14 mouse cellular contexts compared by ENCODE assay signal in genomic region chr11:57831861-57832260, GRCm38 (mm10). TPM values are rescaled to one million over a fixed set of nuclear protein-coding genes. Genes with fewer than 3 reads are reported as not detected.
DNase-seq lines count a peak whose midpoint lies in the region; ATAC-seq and TF ChIP-seq lines count a peak whose summit lies in the region.
"Had no signal": no experiment of that assay in that cellular context is flagged by ENCODE, and none has a peak within 500 bp of the region (broad histone marks: within the 10 kb centered on the region; RNA-seq: fewer than 3 reads in every experiment).

No protein-coding gene starts in this region.

- peaks cover 96% of the 10 kb centered on the region for H3K27me3 ChIP-seq in forebrain, embryonic 11.5 days (ENCODE audit: control insufficient read depth, insufficient read depth, low read length)
- peaks cover 78% of the 10 kb centered on the region for H3K27me3 ChIP-seq in forebrain, embryonic 16.5 days (replicated peaks; ENCODE audit: control insufficient read depth, insufficient read depth, low read length)
- peaks cover 98% of the 10 kb centered on the region for H3K27me3 ChIP-seq in liver, embryonic 11.5 days (replicated peaks; ENCODE audit: control insufficient read depth, insufficient read depth, low read length)
- H3K27me3 ChIP-seq in liver, postnatal 0 days (ENCODE audit: insufficient read depth, low read length): peaks cover 98% of the 10 kb centered on the region
- peaks cover 74% of the 10 kb centered on the region for H3K27me3 ChIP-seq in intestine, embryonic 15.5 days (replicated peaks)

- no peak for TF ChIP-seq EP300 in liver, postnatal 0 days (IDR thresholded peaks at IDR 0.05; ENCODE audit: low read depth)

- no peak overlapping the region for H3K9ac ChIP-seq in forebrain, embryonic 11.5 days (ENCODE audit: low read length)
- no peak overlapping the region for H3K9ac ChIP-seq in forebrain, embryonic 16.5 days (replicated peaks; ENCODE audit: low read depth, low read length)
- no peak overlapping the region for H3K9ac ChIP-seq in liver, embryonic 11.5 days (ENCODE audit: low read depth, low read length)
- H3K9ac ChIP-seq in liver, postnatal 0 days (replicated peaks): no peak overlapping the region
- H3K9ac ChIP-seq in intestine, embryonic 15.5 days: peak overlapping the region; percentile 50
- H3K9ac ChIP-seq: forebrain, postnatal 0 days; lung, embryonic 14.5 days had no signal

- no peaks in the 10 kb centered on the region for H3K36me3 ChIP-seq in forebrain, embryonic 11.5 days (ENCODE audit: control insufficient read depth, insufficient read depth, low read length)
- no peaks in the 10 kb centered on the region for H3K36me3 ChIP-seq in forebrain, embryonic 16.5 days (ENCODE audit: control insufficient read depth, insufficient read depth)
- no peaks in the 10 kb centered on the region for H3K36me3 ChIP-seq in liver, embryonic 11.5 days (ENCODE audit: control insufficient read depth, insufficient read depth, low read length)
- no peaks in the 10 kb centered on the region for H3K36me3 ChIP-seq in liver, postnatal 0 days (replicated peaks; ENCODE audit: insufficient read depth, low read length)
- no peaks in the 10 kb centered on the region for H3K36me3 ChIP-seq in intestine, embryonic 15.5 days

- no peak overlapping the region for H3K4me3 ChIP-seq in forebrain, embryonic 11.5 days (ENCODE audit: low read depth, low read length)
- no peak overlapping the region for H3K4me3 ChIP-seq in forebrain, embryonic 16.5 days (replicated peaks; ENCODE audit: low read length)
- H3K4me3 ChIP-seq in liver, embryonic 11.5 days (ENCODE audit: low read depth, low read length): 0 out of 2 replicates have a peak overlapping the region, but pooled peaks have one; percentile 11
- no peak overlapping the region for H3K4me3 ChIP-seq in liver, postnatal 0 days (ENCODE audit: low read depth, low read length)
- peak overlapping the region; percentile 44 for H3K4me3 ChIP-seq in intestine, embryonic 15.5 days (replicated peaks)
- H3K4me3 ChIP-seq: myocyte had no signal

- no peak overlapping the region for H3K27ac ChIP-seq in forebrain, embryonic 11.5 days (ENCODE audit: low read depth, low read length)
- no peak overlapping the region for H3K27ac ChIP-seq in forebrain, embryonic 16.5 days (ENCODE audit: low read length)
- no peak overlapping the region for H3K27ac ChIP-seq in liver, embryonic 11.5 days (ENCODE audit: low read depth, low read length)
- no peak overlapping the region for H3K27ac ChIP-seq in liver, postnatal 0 days (ENCODE audit: low read depth)
- H3K27ac ChIP-seq in intestine, embryonic 15.5 days: peak overlapping the region; percentile 76

- DNase-seq in forebrain, embryonic 11.5 days (ENCODE audit: low spot score): peak; percentile 58
- peak; percentile 51 for DNase-seq in liver, embryonic 11.5 days (ENCODE audit: low spot score)
- DNase-seq in liver, postnatal 0 days: no peak
- DNase-seq in yolk sac, embryonic 10.5 days (ENCODE audit: low spot score): peak; percentile 83
- no peak for DNase-seq in frontal cortex, postnatal 36 days (ENCODE audit: low spot score in 2 of 2)
- no peak for DNase-seq in cerebellum, adult 8-10 months
- DNase-seq: adrenal gland, adult 8-10 months; forebrain, postnatal 0 days; lung, embryonic 14.5 days had no signal

- 0% methylated on average over 16 of the region's 16 CpGs for WGBS in forebrain, embryonic 11.5 days
- 11% methylated on average over 15 of the region's 16 CpGs for WGBS in forebrain, embryonic 16.5 days
- 9% methylated on average over 16 of the region's 16 CpGs for WGBS in liver, embryonic 11.5 days
- WGBS in liver, postnatal 0 days (ENCODE audit: insufficient replicate concordance): 14% methylated on average over 16 of the region's 16 CpGs
- WGBS in intestine, embryonic 15.5 days: 26% methylated on average over 16 of the region's 16 CpGs

- no peak overlapping the region for H3K4me2 ChIP-seq in forebrain, embryonic 11.5 days (ENCODE audit: low read depth, low read length, severe bottlenecking)
- H3K4me2 ChIP-seq in forebrain, embryonic 16.5 days (ENCODE audit: low read length): no peak overlapping the region
- no peak overlapping the region for H3K4me2 ChIP-seq in liver, embryonic 11.5 days
- H3K4me2 ChIP-seq in liver, postnatal 0 days (ENCODE audit: low read depth, low read length): no peak overlapping the region
- peak overlapping the region; percentile 73 for H3K4me2 ChIP-seq in intestine, embryonic 15.5 days (replicated peaks)
- H3K4me2 ChIP-seq: lung, embryonic 14.5 days had no signal

- TF ChIP-seq CTCF in liver, postnatal 0 days (IDR thresholded peaks at IDR 0.05; ENCODE audit: low read depth): no peak

- no peak for ATAC-seq in forebrain, embryonic 11.5 days (replicated peaks; ENCODE audit: low FRiP score)
- no peak for ATAC-seq in forebrain, embryonic 16.5 days
- ATAC-seq in liver, embryonic 11.5 days (replicated peaks; ENCODE audit: low FRiP score): no peak
- ATAC-seq in liver, postnatal 0 days: no peak
- ATAC-seq in intestine, embryonic 15.5 days: peak; percentile 67
- ATAC-seq: forebrain, postnatal 0 days; inflammation-experienced regulatory T-cells, adult 6 months had no signal

- peaks cover 14% of the 10 kb centered on the region; the same call in 1 of the 2 replicates for H3K4me1 ChIP-seq in forebrain, embryonic 11.5 days (replicated peaks; ENCODE audit: control insufficient read depth, insufficient read depth, low read length)
- H3K4me1 ChIP-seq in forebrain, embryonic 16.5 days (replicated peaks; ENCODE audit: control insufficient read depth, insufficient read depth, low read length): peaks cover 18% of the 10 kb centered on the region
- peaks cover 5% of the 10 kb centered on the region for H3K4me1 ChIP-seq in liver, embryonic 11.5 days (replicated peaks; ENCODE audit: control insufficient read depth, insufficient read depth, low read length)
- peaks cover 7% of the 10 kb centered on the region for H3K4me1 ChIP-seq in liver, postnatal 0 days (ENCODE audit: insufficient read depth)
- H3K4me1 ChIP-seq in intestine, embryonic 15.5 days (replicated peaks): peaks cover 19% of the 10 kb centered on the region

- no peaks in the 10 kb centered on the region for H3K9me3 ChIP-seq in forebrain, embryonic 11.5 days (ENCODE audit: control insufficient read depth, low read length)
- H3K9me3 ChIP-seq in forebrain, embryonic 16.5 days (ENCODE audit: control insufficient read depth, low read length): no peaks in the 10 kb centered on the region
- H3K9me3 ChIP-seq in liver, embryonic 11.5 days (ENCODE audit: control insufficient read depth, low read length): no peaks in the 10 kb centered on the region
- no peaks in the 10 kb centered on the region for H3K9me3 ChIP-seq in liver, postnatal 0 days (ENCODE audit: low read length)
- H3K9me3 ChIP-seq in intestine, embryonic 15.5 days: no peaks in the 10 kb centered on the region

RNA-seq across cellular contexts. Expression of gene Hand1, which starts 0.8 kb away (rescaled TPM):
- not detected in 2 replicates for polyA plus RNA-seq in forebrain, embryonic 11.5 days (2014; fragmentation: Nextera tagmentation; extraction: Ambion mirVana)
- not detected in 2 replicates for polyA plus RNA-seq in forebrain, embryonic 16.5 days (2015; fragmentation: Nextera tagmentation; extraction: Ambion mirVana)
- polyA plus RNA-seq in liver, embryonic 11.5 days (2014; fragmentation: Nextera tagmentation; extraction: Ambion mirVana): 9.1 and 11.0 TPM in 2 replicates
- 0.07 TPM in 1 of 2 replicates, not detected in the other for polyA plus RNA-seq in liver, postnatal 0 days (2015; fragmentation: Nextera tagmentation; extraction: Ambion mirVana)
- polyA plus RNA-seq in intestine, embryonic 15.5 days (2015; fragmentation: Nextera tagmentation; extraction: Ambion mirVana): 25.9 and 27.5 TPM in 2 replicates
- polyA plus RNA-seq: forebrain, postnatal 0 days; gonadal fat pad, adult 2 months; inflammation-experienced regulatory T-cells, adult 6 months; lung, embryonic 14.5 days; myocyte had no signal

RNA-seq across cellular contexts. Expression of gene Sap30l, which starts 30.4 kb away (rescaled TPM):
- 14.1 and 15.8 TPM in 2 replicates for polyA plus RNA-seq in forebrain, embryonic 11.5 days (2014; fragmentation: Nextera tagmentation; extraction: Ambion mirVana)
- polyA plus RNA-seq in forebrain, embryonic 16.5 days (2015; fragmentation: Nextera tagmentation; extraction: Ambion mirVana): 5.8 and 7.9 TPM in 2 replicates
- 7.5 and 7.8 TPM in 2 replicates for polyA plus RNA-seq in liver, embryonic 11.5 days (2014; fragmentation: Nextera tagmentation; extraction: Ambion mirVana)
- 5.8 and 7.1 TPM in 2 replicates for polyA plus RNA-seq in liver, postnatal 0 days (2015; fragmentation: Nextera tagmentation; extraction: Ambion mirVana)
- 11.2 and 12.0 TPM in 2 replicates for polyA plus RNA-seq in intestine, embryonic 15.5 days (2015; fragmentation: Nextera tagmentation; extraction: Ambion mirVana)

Comparison
In these comparisons a context has a peak if more than half of its experiments do, and no peak if none do; other contexts are left out.
1. DNase-seq: peak in forebrain, embryonic 11.5 days (single experiment), liver, embryonic 11.5 days (single experiment) and yolk sac, embryonic 10.5 days (single experiment); none in liver, postnatal 0 days (single experiment), frontal cortex, postnatal 36 days (0 of 2) and cerebellum, adult 8-10 months (single experiment).
2. H3K4me3 ChIP-seq: peak in liver, embryonic 11.5 days (single experiment) and intestine, embryonic 15.5 days (single experiment); none in forebrain, embryonic 11.5 days (single experiment), forebrain, embryonic 16.5 days (single experiment) and liver, postnatal 0 days (single experiment).